Mouse (Mus musculus) kidney, adult 2 months (tissue): ENCODE data around the gene Glrx2. TPM values are rescaled to one million over a fixed set of nuclear protein-coding genes. Genes with fewer than 3 reads are reported as not detected.

Source experiments
- DNase-seq: peaks from one replicate; pipeline ENCODE4 v3.0.0; 2021
- H3K27ac ChIP-seq: fragments of 200-500 bp; 2 replicates; pipeline ENCODE4 v1.5.1; 2012; ENCODE audit warnings: low read depth, low read length, control low read depth, inconsistent platforms; ENCODE audit not compliant: insufficient read depth
- H3K27me3 ChIP-seq: fragments of 200-500 bp; replicated peaks from 2 replicates; pipeline ENCODE4 v1.6.1; 2012; ENCODE audit warnings: mild to moderate bottlenecking, moderate library complexity, low read length, inconsistent platforms; ENCODE audit not compliant: control insufficient read depth, insufficient read depth
- H3K36me3 ChIP-seq: fragments of 200-500 bp; 2 replicates; pipeline ENCODE4 v1.6.1; 2012; ENCODE audit warnings: mild to moderate bottlenecking, moderate library complexity, low read length, inconsistent platforms; ENCODE audit not compliant: control insufficient read depth, insufficient read depth
- H3K4me1 ChIP-seq: fragments of 200-500 bp; 2 replicates; pipeline ENCODE4 v1.6.1; 2011; ENCODE audit warnings: low read length; ENCODE audit not compliant: control insufficient read depth, insufficient read depth
- H3K4me3 ChIP-seq: fragments of 200-500 bp; 2 replicates; pipeline ENCODE4 v1.5.1; 2011; ENCODE audit warnings: mild to moderate bottlenecking, low read depth, low read length, control low read depth; ENCODE audit not compliant: insufficient read depth
- CTCF ChIP-seq: fragments of 200-500 bp; conservative IDR thresholded peaks from 2 replicates; pipeline ENCODE4 v1.5.1; 2011; ENCODE audit warnings: low read depth, mild to moderate bottlenecking, control low read depth, low read length, moderate library complexity, mixed read lengths; ENCODE audit not compliant: insufficient read depth, insufficient read length
- POLR2A ChIP-seq: fragments of 200-500 bp; IDR thresholded peaks from one replicate; pipeline ENCODE4 v1.6.1; 2011; ENCODE audit warnings: low read depth, low read length, control low read depth
- whole genome bisulfite sequencing: fragments of 180-500 bp; shearing (Covaris S2); methylation state at CpG from one replicate; pipeline ENCODE4 v1.1.7; 2018; 5-methylcytosine and 5-hydroxymethylcytosine counted together
- polyA plus RNA-seq: library from polyadenylated mRNA; depleted of rRNA; stranded (reverse); fragments of >200 nt; gene quantifications from 2 replicates; pipeline ENCODE4 v1.2.3, GENCODE M21; 2012

Gene Glrx2
- polyA plus RNA-seq, 1 experiment, result 28.5 TPM

DNA sequence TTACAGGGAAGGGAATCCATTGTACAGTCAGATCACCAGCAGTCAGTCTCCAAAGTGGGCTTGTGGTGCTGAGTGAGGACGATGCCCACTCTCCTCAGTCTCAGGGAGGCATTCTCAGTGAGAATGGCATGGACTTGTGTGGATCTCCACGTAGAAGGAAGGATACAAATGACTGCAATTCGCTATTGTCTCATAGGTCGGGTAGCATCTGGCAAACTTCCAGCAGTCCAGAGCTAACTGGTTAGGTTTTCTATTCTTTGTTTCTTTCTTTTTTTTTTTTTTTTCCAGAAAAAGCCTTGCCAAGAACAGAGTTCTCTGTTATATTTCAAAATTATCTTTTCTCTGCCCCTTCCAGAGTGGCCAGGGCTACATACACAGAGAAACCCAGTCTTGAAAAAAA lies 9.1 kb upstream of the Glrx2 start:
- DNase-seq, result no peak
- Histone ChIP-seq H3K36me3 (no peaks in the 10 kb centered on the region), H3K27ac (no peak overlapping the region), H3K27me3 (no peaks in the 10 kb centered on the region), H3K4me3 (no peak overlapping the region), H3K4me1 (no peaks in the 10 kb centered on the region)
- WGBS, result 62% methylated on average over 4 of the region's 4 CpGs
- no peak for TF ChIP-seq CTCF
- TF ChIP-seq POLR2A, result no peak

DNA sequence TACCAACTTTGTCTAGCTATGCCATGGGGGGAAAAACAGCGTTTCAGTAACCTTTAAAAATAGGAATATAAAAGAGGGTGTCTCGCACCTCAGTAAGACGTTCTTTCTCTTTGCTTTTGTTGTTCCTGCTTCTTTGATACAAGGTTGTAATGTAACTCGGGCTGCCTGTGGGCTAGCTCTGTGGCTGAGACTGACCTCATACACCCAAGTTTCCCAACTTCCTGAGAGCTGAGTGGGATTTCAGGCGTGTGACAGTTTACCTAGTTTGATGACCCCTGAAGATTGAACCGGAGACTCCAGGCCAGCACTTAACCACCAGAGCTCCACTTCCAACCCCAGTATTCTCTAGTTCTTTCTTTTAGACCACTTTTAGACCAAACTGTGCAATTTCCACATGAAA lies 7.8 kb upstream of the Glrx2 start:
- WGBS, result 55% methylated on average over 6 of the region's 6 CpGs
- no peak for DNase-seq
- no peak overlapping the region for H3K27ac ChIP-seq

DNA sequence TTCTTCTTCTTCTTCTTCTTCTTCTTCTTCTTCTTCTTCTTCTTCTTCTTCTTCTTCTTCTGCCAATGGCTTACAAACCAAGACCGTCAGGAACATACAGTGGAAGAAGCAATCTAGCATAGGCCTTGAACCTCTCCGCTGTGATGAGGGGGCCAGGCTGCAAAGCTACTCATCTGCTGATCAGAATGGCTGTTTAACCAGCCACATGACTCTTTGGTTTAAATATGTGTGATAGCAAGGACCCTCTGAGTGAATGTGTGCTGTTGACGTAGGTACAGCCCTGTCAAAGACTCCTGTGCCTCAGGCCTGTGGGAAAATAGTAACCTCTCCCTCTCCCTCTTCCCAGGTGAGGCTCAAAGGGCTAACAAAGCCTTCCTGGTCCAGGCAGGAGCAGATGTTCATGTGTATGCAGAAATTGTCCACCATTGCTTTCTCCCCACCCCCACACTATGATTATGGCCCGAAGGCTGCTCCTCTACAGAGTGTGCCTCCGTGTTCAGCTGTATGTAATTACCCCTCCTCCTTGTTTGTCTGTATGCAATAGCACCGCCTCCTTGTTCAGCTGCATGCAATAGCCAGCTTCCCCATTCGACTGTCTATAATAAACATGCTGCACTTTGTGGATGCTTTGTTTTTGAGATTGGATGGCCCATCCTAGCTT lies 6.0 kb upstream of the Glrx2 start:
- H3K27ac ChIP-seq, result no peak overlapping the region
- TF ChIP-seq POLR2A, result no peak
- no peak for TF ChIP-seq CTCF
- DNase-seq, result no peak
- no peaks in the 10 kb centered on the region for H3K27me3 ChIP-seq
- no peaks in the 10 kb centered on the region for H3K4me1 ChIP-seq
- H3K36me3 ChIP-seq, result no peaks in the 10 kb centered on the region
- H3K4me3 ChIP-seq, result no peak overlapping the region
- WGBS, result 71% methylated on average over 7 of the region's 7 CpGs

More for the DNA sequence above, 7.8 kb upstream of the Glrx2 start:
- Histone ChIP-seq H3K4me1 (no peaks in the 10 kb centered on the region), H3K27me3 (no peaks in the 10 kb centered on the region), H3K4me3 (no peak overlapping the region), H3K36me3 (no peaks in the 10 kb centered on the region)
- TF ChIP-seq POLR2A, result no peak
- no peak for TF ChIP-seq CTCF

DNA sequence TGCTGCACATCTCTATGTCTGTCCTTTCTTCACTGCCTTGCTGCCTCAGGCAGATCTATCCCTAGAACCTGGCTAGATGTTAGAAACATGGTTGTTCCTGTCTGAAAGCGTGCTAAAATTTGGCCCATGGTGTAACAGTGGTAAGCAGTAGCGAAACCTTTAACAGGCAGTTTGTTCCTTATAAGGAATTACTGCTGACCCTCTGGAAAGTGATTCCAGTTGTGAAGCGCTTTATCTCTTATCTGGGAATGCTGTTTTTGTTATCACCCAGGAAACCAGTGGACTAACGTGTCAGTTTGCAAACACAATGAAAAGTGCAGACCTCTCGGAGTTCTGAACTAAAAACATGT lies 5.5 kb upstream of the Glrx2 start:
- TF ChIP-seq POLR2A (no peak), CTCF (no peak)
- Histone ChIP-seq H3K4me1 (no peaks in the 10 kb centered on the region), H3K4me3 (no peak overlapping the region), H3K27me3 (no peaks in the 10 kb centered on the region), H3K36me3 (no peaks in the 10 kb centered on the region), H3K27ac (no peak overlapping the region)
- DNase-seq, result no peak
- WGBS, result 73% methylated on average over 5 of the region's 5 CpGs

DNA sequence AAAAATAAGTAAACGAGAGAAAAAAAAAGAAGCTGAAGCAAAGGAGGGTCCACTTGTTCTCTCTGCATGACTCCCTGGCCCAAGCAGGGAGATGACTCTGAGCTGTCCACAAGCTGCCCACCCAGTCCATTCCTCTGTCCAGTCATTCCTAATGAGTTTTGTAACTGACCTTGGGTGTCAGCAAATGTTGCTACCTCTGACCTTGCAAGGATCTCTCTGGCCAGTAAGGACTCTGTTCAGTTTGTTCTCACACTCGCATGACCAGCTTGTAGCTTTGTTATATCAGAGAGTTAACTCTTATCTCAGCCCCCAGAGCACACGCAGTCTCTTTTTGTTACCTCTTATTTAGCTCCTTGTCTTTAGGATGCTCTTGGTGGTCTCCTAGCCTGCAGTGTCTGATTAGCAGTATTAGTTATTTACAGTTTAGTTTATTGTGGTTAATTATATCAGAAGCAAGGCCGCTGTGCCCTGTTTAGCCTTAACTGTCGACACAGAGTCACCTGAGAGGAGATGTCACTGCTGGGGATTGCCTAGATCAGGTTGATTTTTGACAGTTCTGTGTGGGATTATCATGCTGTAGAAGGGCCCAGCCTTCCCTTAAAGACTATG lies 8.4 kb downstream of the Glrx2 start:
- no peaks in the 10 kb centered on the region; the same call in 1 of the 2 replicates for H3K27me3 ChIP-seq
- H3K4me3 ChIP-seq, result no peak overlapping the region
- no peaks in the 10 kb centered on the region for H3K36me3 ChIP-seq
- TF ChIP-seq CTCF, result no peak
- no peak for TF ChIP-seq POLR2A
- DNase-seq, result no peak
- 88% methylated on average over 5 of the region's 5 CpGs for WGBS
- no peak overlapping the region for H3K27ac ChIP-seq
- no peaks in the 10 kb centered on the region for H3K4me1 ChIP-seq

DNA sequence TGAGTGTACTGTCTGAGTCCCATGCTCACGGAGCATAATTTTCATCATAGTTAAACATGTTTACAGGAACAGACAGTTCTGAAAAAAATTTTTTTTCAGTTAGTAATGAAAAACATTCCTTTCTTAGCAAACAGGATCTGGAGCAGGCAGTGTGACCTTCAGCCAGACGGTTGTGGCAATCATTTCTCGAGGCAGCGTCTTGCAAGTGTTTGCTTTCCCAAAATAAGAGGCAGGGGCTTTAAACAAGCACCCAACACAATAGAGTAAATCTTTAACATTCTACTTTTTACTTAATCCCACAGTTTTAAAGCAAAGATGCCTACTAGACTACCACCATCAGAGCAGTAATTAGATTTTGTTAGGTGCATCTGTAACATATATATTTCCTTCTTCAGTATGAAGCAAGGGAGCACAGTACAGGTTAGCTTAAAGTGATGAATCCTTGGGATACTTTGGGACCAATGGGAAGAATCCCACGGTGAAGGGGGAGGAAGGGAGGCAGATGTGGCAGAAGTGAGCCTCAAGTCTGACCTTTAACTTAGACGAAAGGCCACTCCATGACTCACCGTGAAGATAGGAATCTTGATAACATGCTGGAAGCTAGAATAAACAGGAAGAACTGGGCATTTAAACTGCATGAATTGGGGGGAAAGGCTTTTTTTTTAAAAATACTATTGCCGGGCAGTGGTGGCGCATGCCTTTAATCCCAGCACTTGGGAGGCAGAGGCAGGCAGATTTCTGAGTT lies 11.7 kb downstream of the Glrx2 start:
- no peak overlapping the region for H3K27ac ChIP-seq
- no peaks in the 10 kb centered on the region for H3K4me1 ChIP-seq
- TF ChIP-seq POLR2A (no peak), CTCF (no peak)
- no peaks in the 10 kb centered on the region for H3K36me3 ChIP-seq
- 52% methylated on average over 9 of the region's 9 CpGs for WGBS
- no peak for DNase-seq
- H3K4me3 ChIP-seq, result no peak overlapping the region
- no peaks in the 10 kb centered on the region; the same call in 1 of the 2 replicates for H3K27me3 ChIP-seq

DNA sequence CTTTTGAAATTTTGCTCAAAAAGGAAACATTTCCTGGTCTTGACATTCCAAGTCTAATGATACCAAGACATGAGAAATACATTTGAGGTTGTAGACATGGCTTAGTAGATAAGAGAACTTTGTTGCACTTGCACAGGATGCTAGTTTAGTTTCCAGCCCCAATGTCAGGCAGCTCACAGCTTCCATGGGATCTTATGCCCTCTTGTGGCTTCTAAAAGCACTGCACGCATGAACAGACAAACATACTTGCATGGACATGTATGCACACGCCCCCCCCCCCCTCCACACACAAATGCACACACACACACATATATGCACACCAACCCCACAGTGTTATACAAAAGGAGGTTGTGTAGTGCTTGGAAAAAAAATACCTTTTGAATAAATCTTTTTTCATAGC lies 14.8 kb downstream of the Glrx2 start:
- no peak overlapping the region for H3K27ac ChIP-seq
- 80% methylated on average over 2 of the region's 2 CpGs for WGBS
- no peak overlapping the region for H3K4me3 ChIP-seq
- no peak for TF ChIP-seq POLR2A
- TF ChIP-seq CTCF, result peak; percentile 46
- no peaks in the 10 kb centered on the region for H3K27me3 ChIP-seq
- DNase-seq, result peak; percentile 28
- no peaks in the 10 kb centered on the region for H3K4me1 ChIP-seq
- H3K36me3 ChIP-seq, result no peaks in the 10 kb centered on the region
